Mouse (Mus musculus) left cerebral cortex, postnatal 10 days (tissue): ENCODE results near the gene Aig1. TPM values are rescaled to one million over a fixed set of nuclear protein-coding genes. Genes with fewer than 3 reads are reported as not detected.

Experiments used
- DNase-seq, 2 experiments: peaks; one replicate each; pipeline ENCODE4 v3.0.0; 2021 to 2022; ENCODE audit warnings: low spot score in 2 of 2, mixed read lengths in 1 of 2; ENCODE audit errors: extremely low spot score in 1 of 2
- intact Hi-C: fragments of 180-260 bp; cut with DNase I; formaldehyde crosslinking; loops from one replicate; pipeline ENCODE4 v1.15.1; 2025
- total RNA-seq, 2 experiments: library from RNA; stranded (reverse); gene quantifications; 2 replicates each; pipeline ENCODE4 v1.2.3; 2021

The Aig1 gene
- total RNA-seq, 2 experiments from 2014 or later = 71.2 to 76.6 TPM

DNA sequence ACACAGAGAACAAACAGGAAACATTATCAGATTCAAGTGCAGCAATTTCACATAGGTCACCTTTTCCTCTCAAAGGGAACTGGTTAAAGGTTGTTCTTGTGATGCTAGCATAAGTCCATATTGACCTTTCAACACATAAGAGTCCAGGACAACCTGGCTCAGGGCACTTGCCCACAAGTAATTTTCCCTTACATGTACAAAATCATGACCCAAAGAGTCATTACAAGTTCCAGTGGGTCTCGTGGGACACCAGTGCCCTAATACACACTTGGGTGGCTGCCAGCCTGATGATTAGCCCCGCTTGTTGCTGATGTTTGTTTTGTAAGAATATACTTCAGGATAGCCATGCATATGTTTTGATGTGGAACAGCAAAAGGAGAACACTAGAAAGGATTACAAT, 152.6 kb downstream of the Aig1 start:
- intact Hi-C loops = no loop called here
- DNase-seq = peak in 1 of 2 experiments; percentile 25

DNA sequence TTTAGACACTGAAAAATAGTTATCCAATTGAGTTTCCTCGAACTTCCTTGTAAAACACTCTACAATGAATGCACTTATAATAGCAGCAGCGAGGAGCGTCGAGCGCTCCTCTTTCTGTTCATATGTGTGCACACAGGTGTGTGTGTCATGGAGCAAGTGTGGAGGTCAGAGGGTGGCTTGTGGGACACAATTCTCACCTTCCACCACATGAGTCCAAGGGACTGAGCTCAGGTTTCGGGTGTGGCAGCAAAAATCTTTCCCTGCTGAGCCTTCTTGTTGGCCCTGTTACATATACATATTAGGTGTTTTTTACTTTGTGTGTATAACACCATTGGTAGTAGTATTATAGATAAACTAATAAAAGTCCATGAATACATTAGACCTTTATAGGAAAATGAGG, 153.2 kb downstream of the Aig1 start:
- DNase-seq = no peak
- intact Hi-C loops = no loop called here

DNA sequence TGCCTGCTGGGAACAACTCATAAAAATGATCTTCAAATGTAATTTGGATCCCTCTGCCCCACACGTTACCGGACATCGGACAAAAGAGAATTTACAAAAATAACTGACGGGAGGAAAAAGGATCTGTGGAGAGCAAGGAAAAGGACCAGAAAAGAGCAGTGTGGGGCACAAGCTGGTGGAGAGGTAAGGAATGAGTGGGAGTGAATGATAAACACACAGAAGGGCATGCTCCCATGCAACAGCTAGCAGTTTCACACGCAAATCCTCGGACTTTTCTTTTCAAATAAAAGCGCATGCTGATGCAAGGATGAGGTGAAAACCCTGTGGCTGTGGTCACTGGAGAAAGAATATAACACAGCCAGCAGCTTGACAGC, 153.9 kb downstream of the Aig1 start:
- DNase-seq = no peak
- intact Hi-C loops = no loop called here

DNA sequence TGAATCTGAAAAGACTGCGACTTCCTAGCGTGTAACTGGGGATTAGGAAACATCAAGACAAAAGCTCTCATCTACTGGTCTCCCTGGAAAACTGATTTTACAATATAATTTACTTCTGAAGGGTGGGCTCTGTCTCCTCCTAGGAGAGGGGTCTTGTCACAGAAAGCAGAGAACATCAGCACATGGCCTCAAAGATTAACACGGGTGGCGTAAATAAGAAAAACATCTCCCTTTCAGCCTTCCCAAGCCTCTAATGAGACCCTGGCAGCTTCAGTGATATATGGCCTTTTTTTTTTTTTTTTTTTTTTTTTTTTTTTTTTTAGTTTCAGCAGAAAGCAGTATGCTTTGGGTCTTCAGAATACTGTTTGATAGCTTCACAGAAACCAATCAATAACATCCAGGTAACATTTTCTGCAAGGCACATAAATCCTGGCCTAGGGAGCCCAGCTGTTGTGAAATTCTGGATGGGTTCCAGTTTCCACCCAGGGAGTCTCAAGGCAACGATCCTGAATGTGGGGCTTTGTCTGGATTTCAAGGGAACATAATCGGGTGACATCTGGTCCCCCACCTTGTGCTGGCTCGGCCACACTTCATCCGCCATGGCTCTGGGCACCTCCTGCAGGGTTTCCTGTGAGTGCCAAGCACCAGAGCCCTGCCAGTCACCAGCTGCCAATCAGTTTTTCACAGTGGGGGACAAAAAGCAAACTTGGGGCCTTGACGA, 154.4 kb downstream of the Aig1 start:
- intact Hi-C loops = no loop called here

DNA sequence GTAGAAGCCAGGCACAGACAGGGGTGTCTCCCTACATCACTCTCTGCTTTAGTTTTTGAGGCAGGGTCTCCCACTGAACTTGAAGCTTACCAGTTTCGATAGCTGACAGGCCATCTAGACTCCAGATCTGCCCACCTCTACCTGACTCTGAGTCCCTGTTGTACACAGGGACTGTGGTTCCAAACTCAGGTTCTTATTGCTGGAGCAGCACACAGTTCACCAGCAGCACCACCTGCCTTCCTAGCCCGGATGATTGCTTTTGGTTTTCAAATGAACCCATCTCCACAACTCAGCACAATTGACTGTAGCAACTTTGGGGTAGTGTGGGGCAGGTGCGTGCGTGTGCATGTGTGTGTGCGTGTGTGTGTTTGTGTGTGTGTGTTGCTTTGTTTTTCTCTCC, 155.1 kb downstream of the Aig1 start:
- intact Hi-C loops = no loop called here
- no peak for DNase-seq

More for the DNA sequence above, 154.4 kb downstream of the Aig1 start:
- DNase-seq = peak in 1 of 2 experiments; percentile 28

DNA sequence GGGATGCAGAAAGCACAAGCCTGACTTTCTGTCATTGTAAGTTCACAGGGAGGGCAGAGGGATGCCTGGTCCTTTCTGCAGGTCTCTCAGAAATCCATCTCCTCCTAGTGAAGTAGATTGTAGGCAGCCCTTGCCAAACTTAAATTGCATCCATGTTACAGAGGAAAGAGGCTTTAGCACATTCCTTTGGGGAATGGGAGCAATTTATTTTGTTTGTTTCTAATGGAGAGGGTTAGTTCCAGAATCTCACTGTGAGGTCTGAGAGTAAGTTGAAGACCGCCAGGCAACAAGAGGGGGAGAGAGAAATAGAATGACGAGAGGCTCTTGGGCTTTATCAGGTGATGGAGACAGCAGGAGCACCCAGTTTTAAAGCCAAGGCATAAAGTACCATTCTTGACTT, 155.7 kb downstream of the Aig1 start:
- intact Hi-C loops = no loop called here
- DNase-seq = no peak

DNA sequence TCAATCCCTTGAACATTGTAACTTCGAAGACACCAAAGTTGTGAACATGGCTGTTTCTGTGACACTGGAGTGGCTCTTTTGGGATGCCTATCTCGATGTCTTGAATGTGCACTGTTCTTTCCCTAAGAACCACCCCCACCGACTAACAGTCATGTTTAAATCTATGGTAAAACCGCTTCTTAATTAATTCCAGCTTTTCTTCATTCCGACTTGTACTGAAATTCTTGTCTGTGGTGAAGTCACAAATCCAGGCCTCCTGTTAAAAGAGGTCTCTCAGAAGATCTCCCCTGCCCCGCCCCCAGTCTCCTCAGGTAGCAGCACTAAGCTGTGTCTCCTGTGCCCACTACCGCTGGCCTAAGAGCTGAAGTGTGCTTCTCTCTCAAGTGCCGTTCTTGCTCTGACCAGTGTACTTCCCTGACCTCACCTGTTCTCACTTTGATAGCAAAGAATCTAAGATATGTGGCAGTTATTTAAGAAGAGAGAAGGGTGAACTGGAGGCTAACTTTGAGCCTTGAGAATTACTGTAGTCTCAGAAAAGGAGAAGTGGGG, 157.4 kb downstream of the Aig1 start:
- intact Hi-C loops = no loop called here
- no peak for DNase-seq

DNA sequence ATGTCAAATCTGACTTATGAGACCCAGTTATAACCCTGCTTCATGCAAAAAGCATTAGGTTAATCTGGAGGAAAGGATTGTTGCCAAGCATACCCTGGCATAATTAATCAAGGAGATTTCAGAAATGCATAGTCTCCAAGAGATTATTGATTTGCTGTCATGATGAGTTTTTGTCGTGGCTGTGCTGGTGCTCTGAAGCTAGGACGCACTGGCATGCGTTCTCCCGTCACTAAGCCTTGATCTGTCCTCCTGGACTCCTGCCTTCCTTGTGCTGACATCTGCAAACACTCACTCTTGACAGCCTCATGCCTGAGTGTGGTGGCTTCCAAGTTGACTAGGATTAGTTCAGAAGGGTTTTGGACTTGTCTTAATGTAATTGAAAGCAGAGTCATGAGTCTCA, 163.0 kb downstream of the Aig1 start:
- no peak for DNase-seq
- intact Hi-C loops = no loop called here

DNA sequence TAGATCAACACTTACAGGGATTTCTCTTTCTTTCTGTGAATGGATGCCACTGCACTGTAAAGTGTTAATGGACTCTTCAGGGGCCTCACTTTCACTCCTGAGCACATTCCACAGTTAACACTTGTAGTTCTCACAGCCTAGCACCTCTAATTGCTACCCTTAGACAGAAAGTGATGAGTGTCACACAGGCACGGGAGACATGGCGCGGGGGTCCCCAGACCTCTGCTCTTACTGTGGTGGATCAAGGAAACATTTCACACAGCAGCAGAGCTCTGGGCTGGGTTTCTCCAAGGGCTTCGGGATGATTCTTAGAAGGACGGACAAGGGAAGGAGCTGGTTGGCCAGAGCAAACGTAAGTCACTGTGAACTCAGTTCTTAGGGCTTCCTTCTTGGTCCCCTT, 166.1 kb downstream of the Aig1 start:
- intact Hi-C loops = no loop called here
- no peak for DNase-seq

DNA sequence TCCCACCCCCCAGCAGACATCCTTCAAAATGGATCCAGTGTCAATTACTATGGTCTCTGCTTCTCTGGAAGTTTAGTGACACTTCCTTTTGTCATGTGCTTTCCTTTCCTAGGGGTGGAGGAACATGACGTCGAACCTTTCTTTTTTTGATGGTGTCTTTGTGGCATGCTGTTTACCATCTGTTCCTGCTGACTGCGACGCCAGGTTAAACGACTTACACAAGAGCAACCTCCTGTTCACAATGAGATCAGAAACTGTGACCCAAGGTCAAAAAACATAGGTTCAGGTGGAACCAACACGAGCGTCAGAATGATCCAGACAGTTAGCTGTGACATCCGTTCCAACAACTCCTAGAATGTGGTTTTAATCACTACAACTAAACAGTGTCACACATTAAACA, 166.7 kb downstream of the Aig1 start:
- intact Hi-C loops = no loop called here
- DNase-seq = no peak

DNA sequence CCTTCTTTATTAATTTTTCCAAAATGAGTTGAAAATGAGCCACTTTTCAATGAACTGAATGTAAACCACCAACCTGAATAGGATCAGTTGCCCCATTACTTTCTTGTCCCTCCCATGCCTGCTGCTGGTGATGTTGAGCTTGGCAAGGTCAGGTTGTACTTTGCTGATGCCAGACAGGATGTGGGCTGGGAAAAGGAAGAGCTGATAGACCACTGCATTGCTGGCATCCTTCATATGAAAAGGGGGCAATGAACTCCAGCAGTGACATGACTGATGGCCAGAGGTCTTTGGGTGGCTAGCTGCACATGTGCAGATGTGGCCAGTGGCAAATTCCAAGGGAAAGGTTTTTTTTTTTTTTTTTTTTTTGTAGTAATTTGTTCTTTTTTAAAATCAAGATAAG, 172.5 kb downstream of the Aig1 start:
- intact Hi-C loops = no loop called here
- DNase-seq = no peak

DNA sequence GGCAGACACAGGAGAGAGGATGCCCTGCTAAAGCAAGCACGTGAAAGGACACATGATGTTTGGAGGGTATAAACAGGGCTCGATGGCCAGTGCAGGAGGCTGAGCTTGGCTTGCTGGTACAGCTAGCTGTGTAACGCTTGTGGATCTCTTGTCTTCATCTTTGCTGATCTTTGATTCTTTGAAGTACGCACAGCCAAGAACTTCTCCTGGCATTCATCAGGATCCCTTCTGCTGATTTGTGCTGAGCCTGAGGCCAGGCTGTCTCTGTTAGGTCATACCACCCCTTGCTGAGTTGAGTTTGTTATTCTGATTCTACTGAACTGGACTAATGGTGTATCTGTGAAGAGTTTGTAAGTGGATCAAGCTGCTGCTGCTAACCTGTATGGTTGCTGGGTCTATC, 175.5 kb downstream of the Aig1 start:
- no peak for DNase-seq
- intact Hi-C loops = no loop called here

DNA sequence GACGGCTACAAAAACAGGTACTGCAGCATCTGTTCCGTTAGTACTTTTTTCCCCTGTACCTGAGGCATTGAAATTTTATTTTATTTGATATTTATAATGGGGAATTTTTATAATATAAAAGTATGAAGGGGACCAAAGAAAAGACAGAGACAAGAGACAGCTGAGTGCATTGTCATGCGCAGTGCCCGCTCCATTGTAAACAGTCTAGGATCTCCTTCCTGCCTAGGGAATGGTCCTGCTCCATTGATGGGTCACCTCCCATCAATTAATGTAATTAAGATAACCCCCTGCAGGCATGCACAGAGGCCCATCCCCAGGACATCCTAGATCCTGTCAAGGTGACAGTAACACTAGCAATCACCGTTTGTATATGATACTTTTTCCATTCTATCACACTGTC, 178.0 kb downstream of the Aig1 start:
- DNase-seq = no peak
- intact Hi-C loops = no loop called here

DNA sequence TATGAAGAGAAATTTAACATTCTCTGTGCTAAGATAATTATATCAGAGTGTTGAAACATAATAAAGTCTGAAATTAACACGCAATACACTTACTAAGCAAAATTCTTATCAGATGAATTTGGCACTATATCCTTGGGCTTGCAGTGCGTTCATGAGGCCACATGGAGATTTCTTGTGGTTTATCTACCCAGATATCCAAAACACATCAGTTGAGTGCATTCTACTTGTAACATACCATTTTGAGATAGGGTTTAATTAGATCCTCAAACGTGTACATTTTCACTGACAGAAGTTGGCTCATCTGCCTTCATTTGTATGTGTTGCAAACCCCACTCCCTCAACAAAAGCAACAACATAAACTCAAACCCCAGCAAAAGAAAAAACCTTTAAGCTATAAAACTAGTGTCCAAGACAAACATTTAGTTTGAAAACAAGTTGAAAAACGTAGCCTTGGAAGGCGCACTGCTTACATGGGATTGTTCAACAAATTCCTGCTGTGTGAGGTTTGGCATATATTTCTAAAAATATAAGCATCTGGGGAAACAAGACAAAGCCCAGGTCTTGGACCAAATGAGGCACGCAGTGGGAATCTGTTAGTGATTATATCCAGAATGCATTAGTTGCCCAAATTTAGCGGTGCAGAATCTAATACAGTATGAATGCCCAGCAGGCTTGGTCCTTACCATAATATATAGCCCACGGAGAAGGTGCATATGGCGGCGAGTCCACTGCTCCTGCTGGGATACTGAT, 178.8 kb downstream of the Aig1 start:
- intact Hi-C loops = no loop called here
- no peak for DNase-seq

DNA sequence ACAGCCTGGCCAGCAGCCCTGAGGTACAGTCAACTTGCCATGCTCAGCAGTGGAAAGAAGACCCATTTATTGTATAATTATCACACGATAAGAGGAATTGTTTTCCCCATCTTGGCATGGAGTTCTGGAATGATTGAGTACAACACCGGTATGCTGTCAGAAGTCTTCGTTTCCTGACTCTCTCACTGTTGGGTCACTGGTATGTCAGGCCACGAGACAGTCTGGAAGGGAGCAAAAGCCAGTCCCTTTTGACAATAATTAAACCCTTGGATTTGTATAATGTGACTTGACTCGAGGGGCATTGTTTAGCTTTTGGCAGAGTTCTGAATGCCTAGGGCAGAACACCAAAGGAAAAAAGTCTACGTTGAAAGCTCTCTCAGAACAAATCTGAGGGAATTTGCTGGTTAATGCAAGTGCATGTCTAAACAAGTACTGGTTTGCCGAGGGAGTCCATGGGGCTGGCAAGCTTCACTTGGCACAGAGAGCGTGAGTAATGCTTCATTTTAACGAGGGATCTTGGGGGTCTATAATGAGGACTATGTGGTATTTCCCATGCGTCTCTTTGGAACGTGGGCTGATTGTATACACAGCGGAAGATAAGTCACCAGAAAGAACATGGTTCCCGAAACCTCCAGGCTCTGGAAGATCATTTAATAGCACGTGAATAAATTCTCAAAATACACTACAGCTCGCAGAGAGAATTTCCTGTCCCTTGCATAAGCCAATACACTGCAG, 180.2 kb downstream of the Aig1 start:
- intact Hi-C loops = no loop called here
- DNase-seq = peak in 1 of 2 experiments; percentile 15

DNA sequence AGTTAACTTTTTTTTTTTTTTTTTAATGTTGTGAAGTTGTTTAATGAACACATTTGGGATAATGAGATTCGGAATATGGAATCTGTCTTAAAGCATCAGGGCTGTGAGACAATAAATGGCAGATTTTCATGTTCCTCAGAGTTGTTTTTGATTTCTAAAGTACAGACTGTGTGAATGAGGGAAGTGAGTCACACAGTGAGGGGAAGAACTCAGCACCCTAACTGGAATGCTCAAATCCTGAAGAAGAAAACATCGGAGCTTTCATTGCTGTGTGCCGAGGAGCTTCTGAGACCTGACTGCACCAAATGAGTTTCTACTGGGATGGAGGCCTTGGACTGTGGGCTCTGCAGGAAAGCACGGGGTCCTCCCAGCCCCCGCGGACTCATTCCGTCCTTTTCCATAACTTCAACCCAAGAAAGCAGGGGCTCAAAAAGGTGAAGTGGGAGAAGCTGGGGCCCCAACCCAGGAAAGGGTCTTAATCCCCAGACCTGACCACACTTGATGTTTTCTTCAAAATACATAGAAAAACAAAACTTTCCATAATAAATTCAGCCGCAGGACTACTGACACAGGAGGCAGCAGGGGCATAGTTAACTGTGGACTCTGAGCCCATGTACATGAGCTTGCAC, 181.5 kb downstream of the Aig1 start:
- DNase-seq = no peak
- intact Hi-C loops = no loop called here

DNA sequence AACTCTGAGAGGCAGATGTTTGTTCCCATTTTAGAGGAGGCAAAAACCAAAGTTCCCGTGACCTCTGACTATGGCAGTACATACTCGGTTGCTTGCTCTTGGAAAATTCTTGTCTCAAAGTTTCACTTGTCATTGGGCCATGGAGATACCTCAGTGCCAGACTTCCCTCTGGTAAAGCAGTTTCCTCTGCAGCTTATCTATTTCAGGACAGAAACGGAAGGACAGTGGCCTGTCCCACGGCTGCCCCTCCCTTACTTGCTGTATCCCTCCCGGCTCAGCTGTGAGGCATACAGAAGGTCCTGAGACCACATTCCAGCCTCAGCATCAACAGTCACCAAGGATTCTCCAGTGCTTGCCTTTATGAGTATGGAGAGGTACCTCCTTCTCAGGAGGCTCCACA, 182.7 kb downstream of the Aig1 start:
- intact Hi-C loops = no loop called here
- DNase-seq = peak in 1 of 2 experiments; percentile 31

DNA sequence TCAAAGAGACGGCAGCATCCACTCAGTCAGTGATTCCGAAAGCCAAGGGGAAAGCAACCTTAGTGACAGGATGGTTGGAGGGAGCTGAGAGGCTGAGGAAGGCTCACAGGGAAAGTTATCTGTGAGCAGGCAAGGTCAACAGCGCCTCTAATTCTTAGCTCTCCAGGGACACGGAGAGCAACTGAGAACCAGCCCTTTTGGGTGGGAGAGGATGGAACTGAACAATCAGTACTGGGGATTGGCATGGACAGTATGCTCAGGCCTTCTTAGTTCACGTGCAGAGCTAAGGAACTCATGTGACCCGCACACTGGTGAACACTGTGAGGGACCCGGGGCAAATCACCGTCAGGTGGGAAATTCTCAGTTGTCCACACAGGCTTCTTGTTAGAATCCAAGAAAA, 183.4 kb downstream of the Aig1 start:
- intact Hi-C loops = no loop called here
- DNase-seq = no peak

DNA sequence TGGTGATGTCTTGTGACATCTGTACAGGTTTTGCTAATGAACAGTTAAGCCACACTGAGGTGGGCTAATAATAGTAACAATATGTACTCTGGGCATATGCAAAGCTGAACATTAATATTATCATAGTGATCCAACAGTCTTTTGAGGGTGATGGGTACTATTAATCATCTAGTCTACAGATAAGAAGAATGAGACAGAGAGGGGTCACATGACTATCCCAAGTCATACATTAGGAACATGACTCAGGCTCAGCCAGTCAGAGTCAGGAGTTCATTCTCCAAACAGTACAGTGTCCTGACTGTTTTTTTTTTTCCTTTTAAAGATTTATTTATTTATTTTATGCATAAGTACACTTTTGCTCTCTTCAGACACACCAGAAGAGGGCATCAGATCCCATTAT, 184.3 kb downstream of the Aig1 start:
- DNase-seq = no peak
- intact Hi-C loops = no loop called here
